Mouse (Mus musculus) neutrophil, adult 5-6 weeks (primary cell): ENCODE data around the gene Nkpd1. TPM values are rescaled to one million over a fixed set of nuclear protein-coding genes. Genes with fewer than 3 reads are reported as not detected.

ENCODE experiments used
- ATAC-seq: fragments of 151-379, 151-347 bp; 2 replicates; pipeline ENCODE4 v1.8.0; 2017; ENCODE audit warnings: mild to moderate bottlenecking, moderate TSS enrichment; ENCODE audit not compliant: insufficient number of reproducible peaks, poor library complexity, low FRiP score, severe bottlenecking; ENCODE audit errors: extremely low read depth
- total RNA-seq: library from RNA; stranded (forward); fragments of 200-1000 nt; gene quantifications from 2 replicates; pipeline ENCODE4 v1.2.3, GENCODE M21; 2017

The Nkpd1 gene
- total RNA-seq, 1 experiment from 2014 or later = not detected

DNA sequence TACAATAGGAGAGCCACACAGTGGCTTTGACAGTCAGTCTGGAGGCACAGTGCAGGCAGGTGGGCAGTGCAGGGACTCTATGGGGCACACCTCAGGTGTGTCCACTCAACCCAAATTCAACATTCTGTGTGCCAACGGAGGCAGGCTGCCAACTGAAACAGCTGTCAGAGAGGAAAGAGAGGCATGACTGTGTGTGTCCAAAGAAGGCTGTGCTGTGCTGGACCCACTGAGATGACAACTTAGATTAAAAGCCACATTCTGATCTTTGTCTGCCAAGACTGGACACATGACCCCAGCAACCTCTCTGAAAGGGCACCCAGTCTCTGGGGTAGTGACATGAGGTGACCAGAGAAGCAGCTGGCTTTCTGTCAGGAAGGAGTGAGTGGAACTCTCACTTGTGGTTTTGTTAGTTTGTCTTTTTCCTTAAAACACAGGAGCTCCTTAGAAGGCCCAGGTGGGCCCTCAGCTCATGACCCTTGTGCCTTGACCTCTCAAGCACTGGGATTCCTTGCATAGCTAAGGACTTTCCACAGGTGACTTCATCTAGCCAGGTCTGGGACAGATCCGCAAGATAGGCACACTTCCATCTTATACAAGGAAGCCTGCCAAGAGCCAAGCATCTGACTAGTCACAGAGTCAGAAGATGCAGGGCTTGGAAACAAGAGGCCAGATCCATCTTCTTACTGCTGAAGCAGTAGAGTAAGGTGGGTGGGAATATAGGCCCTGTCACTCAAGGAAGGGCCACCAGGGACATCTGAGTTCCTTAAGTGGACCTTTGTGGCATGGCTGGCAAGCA is 23.3 kb downstream of the Nkpd1 start:
- no peak for ATAC-seq

DNA sequence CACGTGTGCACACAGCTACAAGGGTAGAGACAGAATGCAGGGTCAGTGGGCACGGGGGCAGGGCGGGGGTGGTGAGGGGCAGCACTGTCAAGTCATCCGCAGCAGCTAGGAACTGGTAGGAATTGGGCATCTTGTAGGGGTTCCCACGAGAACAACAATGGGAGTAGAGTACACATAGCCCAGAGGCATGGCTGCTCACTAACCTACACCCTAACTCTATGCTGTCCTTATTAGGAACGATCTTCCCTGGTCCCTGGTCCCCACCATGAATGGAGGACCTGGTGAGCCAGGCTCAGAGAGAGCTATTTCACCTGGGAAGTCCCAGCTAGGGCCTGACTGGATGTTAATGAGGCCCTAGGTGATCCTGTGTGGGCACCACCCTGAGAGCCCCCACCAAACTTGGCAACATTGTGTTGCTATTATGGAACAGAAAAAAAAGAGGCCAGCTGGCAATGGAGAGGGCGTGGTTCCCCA is 24.1 kb downstream of the Nkpd1 start:
- ATAC-seq = no peak

DNA sequence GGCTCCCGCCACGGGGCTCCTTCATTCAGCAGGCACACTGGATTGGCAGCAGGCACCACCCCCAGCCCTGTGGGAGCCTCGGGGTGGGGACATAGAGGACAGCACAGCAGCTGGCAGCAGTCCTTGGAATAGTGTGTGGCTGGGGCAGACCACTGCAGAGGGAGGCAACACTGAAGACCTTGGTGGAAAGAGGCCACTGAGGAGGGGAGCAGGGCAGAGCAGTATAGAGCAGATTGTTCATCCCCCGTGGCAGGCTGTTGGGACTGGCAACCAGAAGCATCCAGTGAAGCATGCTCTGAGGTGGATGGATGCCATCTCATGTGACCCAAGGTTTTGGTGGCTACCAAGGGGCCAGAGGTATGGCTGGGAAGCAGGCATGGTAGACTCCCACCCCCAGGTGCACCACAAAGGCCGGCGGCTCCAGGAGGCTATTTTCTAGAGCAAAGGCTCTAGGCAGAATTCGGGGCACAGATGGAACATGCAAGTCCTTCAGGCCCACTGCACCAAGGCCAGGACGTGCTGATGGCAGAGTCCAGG is 24.6 kb downstream of the Nkpd1 start:
- ATAC-seq = no peak

DNA sequence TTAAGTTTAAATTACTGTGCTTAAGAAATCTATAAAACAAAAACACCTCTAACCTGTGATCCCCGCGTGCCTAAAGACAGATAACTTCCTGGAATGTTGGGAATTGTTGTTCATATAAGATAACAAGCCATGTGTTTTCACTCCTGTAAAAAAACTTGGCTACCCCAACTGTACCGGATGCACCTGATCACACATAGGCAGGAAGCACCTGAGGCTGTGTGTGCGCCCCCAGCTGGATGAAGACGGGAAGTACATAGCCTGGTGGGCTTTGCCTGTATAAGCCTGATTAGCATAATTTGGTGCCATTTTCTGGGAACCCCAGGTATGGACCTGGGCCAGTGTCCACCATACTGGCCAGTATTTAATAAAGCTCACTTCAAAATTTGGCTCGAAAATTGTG is 25.9 kb downstream of the Nkpd1 start:
- peak; percentile 53; the same call in 1 of the 2 replicates for ATAC-seq

DNA sequence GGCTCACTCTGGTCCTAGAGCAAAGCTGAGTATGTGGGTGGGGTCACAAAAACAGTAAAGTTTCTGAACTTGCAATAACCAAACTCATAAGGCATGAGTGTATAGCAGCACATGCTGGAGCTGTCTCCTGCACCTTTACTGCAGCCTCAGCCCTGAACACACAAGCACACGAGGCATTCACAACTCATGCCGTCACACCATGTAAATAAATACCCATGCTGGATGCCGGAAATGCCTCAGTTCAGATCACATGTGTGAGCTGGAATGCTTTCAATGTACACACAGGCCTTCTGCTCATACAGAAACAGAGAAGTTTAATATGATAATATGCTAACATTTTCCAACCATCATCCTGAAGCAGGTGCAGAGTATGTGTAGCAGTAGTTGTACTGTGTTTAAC is 28.4 kb downstream of the Nkpd1 start:
- no peak for ATAC-seq

DNA sequence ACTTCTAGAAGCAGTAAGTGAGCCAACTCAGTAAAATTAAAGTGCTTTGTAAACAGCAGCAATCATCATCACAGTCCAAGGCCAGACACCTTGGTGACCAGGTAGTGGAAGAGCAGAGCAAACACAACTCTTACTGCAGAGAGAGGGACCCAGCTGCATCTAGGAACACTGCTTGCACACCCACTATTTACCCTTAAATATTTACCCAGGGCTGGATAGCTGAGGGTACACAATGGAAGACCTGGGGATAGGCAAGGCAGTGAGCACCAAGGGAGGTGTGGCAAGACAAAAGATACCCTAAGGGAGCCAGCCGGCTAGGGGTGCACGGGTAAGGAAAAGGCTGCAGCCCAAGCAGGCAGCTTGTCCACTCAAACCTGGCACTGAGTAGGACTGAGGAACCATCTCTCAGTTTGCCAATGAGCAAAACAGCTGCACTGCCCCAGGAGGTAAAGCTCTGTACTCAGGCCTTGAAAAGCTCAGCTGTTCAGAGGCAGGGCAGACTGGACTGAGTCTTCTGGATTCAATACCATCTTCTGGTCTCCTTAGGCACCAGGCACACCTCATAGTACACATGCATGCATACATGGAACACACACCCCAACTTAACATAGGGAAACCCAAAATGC is 29.8 kb downstream of the Nkpd1 start:
- ATAC-seq = no peak

DNA sequence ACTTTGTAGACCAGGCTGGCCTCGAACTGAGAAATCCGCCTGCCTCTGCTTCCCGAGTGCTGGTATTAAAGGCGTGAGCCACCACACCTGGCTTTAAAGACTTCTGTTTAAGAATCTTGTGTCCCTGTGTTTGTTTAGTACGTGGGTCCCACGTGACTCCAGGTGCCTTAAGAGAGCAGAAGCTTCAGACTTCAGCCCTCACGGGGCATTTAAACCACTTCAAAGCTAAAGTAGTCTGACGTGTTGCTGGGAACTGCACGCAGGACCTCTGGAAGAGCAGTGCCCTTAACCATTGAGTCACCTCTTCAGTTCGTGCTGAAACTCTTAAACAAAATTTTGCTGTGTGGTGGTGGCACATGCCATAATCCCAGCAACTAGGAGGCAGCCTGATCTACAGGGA is 31.8 kb downstream of the Nkpd1 start:
- ATAC-seq = no peak

DNA sequence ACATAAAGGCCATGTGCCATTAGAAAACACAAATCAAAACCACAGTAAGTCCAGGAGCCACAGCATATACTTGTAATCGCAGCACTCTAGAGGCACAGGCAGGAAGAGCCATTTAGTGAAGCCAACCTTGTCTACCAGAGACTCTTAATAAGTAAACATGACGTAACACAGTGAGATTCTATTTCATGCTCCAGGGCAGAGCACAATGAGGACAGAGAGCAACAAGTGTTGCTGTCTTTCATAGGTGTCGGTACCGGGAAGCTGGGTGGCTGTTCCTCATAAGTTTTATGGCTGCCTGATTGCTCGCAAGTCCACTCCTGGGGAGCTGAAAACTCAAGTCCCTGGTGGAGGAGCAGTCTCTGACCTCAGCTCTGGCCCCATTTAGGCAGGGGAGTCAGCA is 34.0 kb downstream of the Nkpd1 start:
- ATAC-seq = no peak

DNA sequence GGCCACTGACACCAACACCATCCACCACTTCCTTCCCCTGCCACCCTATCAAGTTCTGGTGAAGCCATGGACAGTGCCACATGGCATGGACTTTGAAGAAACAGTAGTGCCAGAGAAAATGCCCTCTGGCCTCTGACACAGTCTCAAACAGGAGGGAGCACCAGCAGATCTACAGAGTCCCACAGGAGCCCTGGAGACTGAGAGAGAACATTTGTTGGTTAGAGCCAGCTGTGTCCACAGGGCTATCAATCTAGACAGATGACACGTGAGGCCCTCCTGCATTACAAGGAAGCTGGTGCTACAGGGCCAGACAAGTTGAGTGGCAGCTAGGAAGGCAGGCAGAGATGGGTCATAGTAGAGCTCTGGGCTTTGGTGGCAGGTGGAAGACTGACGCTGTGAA is 34.8 kb downstream of the Nkpd1 start:
- ATAC-seq = no peak

DNA sequence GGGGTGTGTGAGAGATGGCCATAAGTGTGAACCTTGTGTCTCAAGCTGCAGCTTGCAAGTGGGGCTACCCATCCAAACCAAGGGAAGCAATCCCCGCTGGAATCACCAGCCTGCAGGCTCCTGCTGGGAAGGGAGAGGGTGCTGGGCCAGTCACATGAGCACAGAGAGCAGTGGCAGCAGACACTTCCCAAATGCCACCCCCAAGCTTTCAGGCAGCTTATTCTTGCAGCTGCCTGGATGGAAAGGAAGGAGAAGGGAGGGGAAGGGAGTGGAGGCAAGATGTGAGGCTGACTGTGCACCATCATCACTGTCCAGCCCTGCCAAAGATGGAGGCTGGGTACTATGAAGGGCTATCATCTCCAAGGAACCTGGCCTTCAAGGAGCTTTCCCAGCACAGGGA is 36.5 kb downstream of the Nkpd1 start:
- ATAC-seq = no peak

DNA sequence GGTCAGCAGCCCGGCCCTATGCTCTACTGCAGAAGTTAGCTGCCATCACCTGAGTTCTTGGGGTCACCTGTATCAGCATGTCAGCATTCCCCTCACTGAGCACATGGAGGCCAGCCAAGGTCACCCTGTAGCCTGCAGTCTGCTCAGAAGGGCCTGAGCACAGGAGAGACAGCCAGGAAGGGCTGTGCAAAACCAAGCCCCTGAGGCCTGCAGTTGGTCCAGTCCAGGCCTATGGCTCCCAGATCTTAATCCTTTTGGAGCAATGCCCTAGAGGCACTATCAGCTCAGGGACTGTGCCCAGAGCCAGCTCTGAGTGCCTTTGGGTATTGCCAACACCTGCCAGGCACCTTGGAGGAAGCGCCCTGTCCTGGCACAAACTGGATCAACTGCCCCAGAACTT is 39.4 kb downstream of the Nkpd1 start:
- ATAC-seq = no peak

DNA sequence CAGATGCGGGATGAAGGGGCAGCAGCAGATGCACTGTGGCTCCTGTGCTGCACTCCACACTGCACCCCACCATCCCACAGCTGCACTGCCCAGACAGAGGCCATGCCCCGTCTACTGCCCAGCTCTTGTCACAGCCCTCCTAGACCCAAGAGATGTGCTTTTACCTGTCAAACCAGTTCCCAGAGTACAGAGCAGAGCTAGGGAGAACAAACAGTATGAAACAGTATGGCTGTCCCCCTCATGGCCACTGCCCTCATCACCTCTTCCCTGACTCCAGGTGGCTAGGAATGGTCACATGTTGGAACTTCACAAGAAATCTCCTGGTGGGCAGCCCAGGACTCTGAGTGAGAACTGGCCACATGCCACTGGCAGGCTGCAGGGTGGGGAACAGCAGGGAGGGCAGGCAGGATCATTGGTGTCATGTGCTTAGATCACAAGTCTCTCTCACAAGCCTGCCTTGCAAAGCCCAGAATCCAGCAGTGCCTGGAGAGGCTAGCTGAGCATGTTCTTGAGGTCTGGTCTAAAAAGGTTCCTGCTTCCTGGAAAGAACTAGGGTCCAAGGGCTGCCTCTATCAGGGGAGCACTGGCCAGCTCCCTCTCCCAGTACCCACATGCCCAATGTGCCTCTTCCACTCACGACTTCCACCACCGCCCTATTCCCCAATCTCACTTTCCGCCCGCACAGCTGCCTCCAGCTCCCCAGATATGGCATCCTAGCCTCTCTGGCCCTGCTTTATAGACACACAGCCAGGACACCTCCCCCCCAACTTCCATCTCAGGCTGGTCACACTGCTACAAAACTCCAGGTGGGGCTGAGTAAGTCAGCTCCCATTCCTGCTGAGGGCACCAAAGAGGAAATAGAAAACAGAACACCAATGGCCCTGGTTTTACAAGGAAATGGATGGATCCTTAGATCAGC is 40.6 kb downstream of the Nkpd1 start:
- ATAC-seq = no peak

DNA sequence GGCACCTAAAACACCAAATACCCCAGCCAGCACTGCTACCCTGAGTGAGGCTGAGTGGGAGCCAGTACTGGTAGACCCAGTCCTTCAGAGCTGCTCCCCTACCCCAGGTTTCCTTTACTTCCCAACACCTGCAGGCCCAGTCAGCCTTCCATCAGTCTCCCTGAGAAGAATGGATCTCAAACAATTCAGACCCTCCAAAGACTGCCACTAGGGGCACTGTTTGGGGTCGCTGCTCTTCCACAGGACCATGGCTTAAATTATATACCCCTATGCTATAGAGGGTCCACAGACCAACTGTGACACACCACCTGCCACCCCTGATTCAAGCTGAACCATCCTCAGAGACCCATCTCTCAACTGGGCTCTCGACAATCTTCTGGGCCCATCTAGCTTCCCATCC is 41.3 kb downstream of the Nkpd1 start:
- no peak for ATAC-seq

DNA sequence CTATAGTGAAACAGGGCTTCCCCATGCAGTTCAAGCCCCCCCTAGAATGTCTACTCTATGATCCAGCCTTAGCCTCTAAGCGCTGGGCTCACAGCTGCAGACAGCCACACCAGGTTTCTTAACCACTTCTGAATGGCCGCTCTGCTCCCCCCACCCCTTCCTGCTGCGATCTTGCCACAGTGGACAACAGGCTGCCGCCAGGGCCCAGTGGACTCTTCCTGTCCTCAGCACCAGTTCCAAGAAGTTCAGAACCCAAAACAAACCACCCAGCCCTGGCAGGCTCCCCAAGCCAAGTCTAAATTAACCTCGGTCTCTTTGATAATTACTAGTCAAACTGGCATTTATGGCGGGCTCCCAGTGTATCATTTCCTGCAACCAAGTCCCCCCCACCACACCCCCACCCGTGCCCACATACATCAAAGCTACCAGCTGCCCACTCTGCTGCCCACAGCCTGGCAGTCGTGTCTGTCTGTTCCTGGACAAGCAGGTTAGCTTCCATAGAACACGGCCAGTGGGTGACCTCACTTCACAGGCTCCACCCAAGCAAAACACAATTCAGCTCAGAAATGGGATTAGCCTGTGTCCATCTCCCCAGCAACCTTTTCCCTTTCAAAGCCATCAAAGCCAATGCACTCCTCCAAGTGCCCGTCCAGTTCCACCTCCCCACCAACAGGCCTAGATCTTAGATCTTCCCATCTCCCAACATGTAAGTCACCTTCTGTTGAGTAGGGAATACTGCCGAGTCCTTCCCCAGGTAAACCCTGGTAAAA is 43.0 kb downstream of the Nkpd1 start:
- no peak for ATAC-seq

DNA sequence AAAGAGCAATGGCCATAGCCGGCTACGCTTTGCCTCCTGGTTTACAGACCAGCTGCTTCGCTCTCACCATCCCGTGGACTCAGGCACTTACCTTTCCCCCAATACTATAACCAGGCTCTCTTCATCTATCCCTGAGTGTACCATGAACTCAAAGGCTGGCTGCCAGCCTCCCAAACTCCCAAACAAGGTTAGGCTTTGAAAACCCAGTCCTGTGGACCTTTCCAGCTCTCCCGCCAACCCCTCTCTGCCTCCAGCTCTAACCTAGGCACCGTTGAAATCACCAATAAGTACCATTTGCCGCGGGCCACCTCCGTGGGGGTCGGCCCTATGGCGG is 43.8 kb downstream of the Nkpd1 start:
- no peak for ATAC-seq

DNA sequence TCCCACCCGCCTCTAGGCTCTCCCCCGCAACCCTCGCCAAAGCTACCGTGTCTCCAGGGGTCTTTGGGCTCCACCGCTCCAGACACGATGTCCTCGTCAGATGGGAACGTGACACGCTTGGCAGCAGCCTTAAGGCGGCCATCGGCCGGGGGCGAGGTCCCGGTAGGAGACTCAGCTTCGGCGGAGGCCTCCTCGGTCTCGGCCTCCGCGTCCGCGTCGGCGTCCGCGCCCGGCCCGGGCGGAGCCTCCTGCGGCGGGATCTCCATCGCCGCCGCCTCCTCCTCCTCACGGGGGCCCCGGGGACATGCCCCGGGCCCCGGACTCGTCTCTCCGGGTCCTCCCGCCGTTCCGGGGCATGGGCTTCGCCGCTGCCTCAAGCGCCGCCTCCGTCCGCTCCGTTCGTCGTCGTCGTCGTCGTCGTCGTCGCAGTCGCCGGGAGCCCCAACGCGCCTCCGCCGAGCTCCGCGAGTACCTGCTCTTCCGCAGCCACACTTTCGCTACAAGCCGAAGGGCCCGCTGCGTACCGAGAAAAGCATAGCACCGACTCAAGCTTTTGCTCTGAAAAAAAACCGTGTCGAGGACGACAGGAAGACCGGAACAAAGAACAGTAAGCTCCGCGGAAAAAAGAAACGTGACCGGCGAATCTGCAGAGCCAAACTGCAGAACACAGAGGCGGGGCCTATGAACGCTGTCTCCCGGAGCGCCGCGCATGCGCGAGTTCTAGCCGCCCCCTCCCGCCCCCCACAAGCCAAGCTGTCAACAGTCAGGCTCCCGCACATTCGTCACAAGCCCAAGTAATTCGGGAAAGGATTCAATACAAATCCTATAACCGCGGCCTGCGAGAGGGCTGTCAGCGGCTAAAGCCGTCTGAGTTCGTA is 44.4 kb downstream of the Nkpd1 start:
- peak; percentile 71 for ATAC-seq

DNA sequence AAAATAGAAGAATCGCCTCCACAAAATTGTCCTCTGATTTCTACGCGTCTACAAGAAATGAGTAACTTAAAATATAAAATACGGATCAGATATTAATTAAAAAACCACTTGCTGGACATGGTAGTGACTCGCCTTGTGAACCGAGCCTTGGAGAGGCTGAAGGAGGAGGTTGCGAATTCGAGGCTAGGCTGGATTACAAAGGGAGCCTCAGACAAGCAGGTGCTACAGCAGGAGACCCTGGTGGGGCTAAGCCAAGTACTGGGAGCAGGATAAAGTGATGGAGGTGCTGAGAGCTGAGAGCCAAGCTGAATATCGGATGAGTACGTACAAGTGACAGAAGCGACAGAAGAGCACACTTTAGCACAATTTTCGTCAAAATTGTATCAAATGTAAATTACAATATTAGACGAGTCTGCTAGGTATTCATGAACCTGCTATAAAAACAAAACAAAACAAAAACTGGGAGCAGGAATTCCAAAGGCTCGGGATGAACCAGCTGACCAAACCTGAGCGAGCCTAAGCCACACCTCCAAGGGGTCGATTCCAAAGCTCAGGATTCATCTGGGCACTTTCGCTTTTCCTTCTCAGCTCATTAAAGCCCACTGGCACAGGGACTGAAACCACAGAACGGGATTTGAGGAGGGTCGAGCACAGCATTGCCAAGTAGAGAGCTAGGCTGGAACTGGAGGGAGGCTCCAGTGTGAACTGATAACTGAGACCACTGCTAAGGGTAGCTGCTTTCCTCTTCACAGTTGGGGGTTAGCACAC is 45.2 kb downstream of the Nkpd1 start, which contains the start of gene Ppp1r37:
Gene Ppp1r37 (minus strand): TSS at position 434 of the 768 bp plus-strand sequence.
- ATAC-seq = no peak
